27 mouse cellular contexts compared by ENCODE assay signal in genomic region chr17:28394051-28394765, GRCm38 (mm10). TPM values are rescaled to one million over a fixed set of nuclear protein-coding genes. Genes with fewer than 3 reads are reported as not detected.
DNase-seq lines count a peak whose midpoint lies in the region; ATAC-seq and TF ChIP-seq lines count a peak whose summit lies in the region.
"Had no signal": no experiment of that assay in that cellular context is flagged by ENCODE, and none has a peak within 500 bp of the region (broad histone marks: within the 10 kb centered on the region; RNA-seq: fewer than 3 reads in every experiment).

No protein-coding gene starts in this region.

- H3K27me3 ChIP-seq in kidney, postnatal 0 days (ENCODE audit: insufficient read depth, low read length), result no peaks in the 10 kb centered on the region
- no peaks in the 10 kb centered on the region for H3K27me3 ChIP-seq in kidney, embryonic 14.5 days (ENCODE audit: control insufficient read depth, insufficient read depth, low read length)
- H3K27me3 ChIP-seq in limb, embryonic 15.5 days, result 0 out of 2 replicates have a peak, but pooled peaks cover under 1% of the 10 kb centered on the region
- H3K27me3 ChIP-seq: intestine, embryonic 15.5 days; neural tube, embryonic 13.5 days had no signal

- no peak for ATAC-seq in kidney, postnatal 0 days (replicated peaks; ENCODE audit: low FRiP score, low read depth)
- no peak for ATAC-seq in kidney, embryonic 14.5 days (ENCODE audit: low FRiP score, low TSS enrichment)
- ATAC-seq in limb, embryonic 15.5 days (ENCODE audit: insufficient number of reproducible peaks, low FRiP score, low TSS enrichment, low read depth), result no peak
- ATAC-seq: forebrain, postnatal 0 days; hindbrain, embryonic 16.5 days; intestine, embryonic 15.5 days; midbrain, embryonic 16.5 days had no signal

- no peak for TF ChIP-seq POLR2A in embryonic fibroblast, embryonic 13.5 days (IDR thresholded peaks at IDR 0.05; ENCODE audit: low read depth, low read length)

- H3K27ac ChIP-seq in kidney, postnatal 0 days, result no peak overlapping the region
- no peak overlapping the region for H3K27ac ChIP-seq in kidney, embryonic 14.5 days (ENCODE audit: low read depth, low read length)
- peak overlapping the region; percentile 89 for H3K27ac ChIP-seq in embryonic fibroblast, embryonic 13.5 days (ENCODE audit: insufficient read depth, low read length)
- peak overlapping the region; percentile 86 for H3K27ac ChIP-seq in limb, embryonic 15.5 days
- H3K27ac ChIP-seq: intestine, embryonic 15.5 days; liver, embryonic 14.5 days; neural tube, embryonic 13.5 days had no signal

- TF ChIP-seq CTCF in kidney, postnatal 0 days (IDR thresholded peaks at IDR 0.05; ENCODE audit: low read depth), result no peak
- TF ChIP-seq CTCF in embryonic fibroblast, embryonic 13.5 days (IDR thresholded peaks at IDR 0.05; ENCODE audit: borderline replicate concordance, insufficient read depth, low read length), result peak; percentile 33; the same call in 1 of the 2 replicates

- H3K4me2 ChIP-seq in kidney, postnatal 0 days (ENCODE audit: low read length), result no peak overlapping the region
- H3K4me2 ChIP-seq in kidney, embryonic 14.5 days (replicated peaks; ENCODE audit: low read depth, low read length), result no peak overlapping the region
- peak overlapping the region; percentile 6; the same call in 1 of the 2 replicates for H3K4me2 ChIP-seq in limb, embryonic 15.5 days
- H3K4me2 ChIP-seq: intestine, embryonic 15.5 days; midbrain, embryonic 11.5 days; neural tube, embryonic 13.5 days had no signal

- WGBS in kidney, postnatal 0 days, result 55% methylated on average over 15 of the region's 15 CpGs
- WGBS in kidney, embryonic 14.5 days, result 62% methylated on average over 15 of the region's 15 CpGs
- 47% methylated on average over 15 of the region's 15 CpGs for WGBS in limb, embryonic 15.5 days

- H3K9me3 ChIP-seq in kidney, postnatal 0 days (replicated peaks; ENCODE audit: low read length), result no peaks in the 10 kb centered on the region
- H3K9me3 ChIP-seq in kidney, embryonic 14.5 days (ENCODE audit: control insufficient read depth, low read length), result no peaks in the 10 kb centered on the region
- H3K9me3 ChIP-seq in limb, embryonic 15.5 days, result no peaks in the 10 kb centered on the region
- H3K9me3 ChIP-seq: intestine, embryonic 15.5 days; neural tube, embryonic 13.5 days had no signal

- no peak overlapping the region for H3K9ac ChIP-seq in kidney, postnatal 0 days (ENCODE audit: low read depth, low read length)
- no peak overlapping the region for H3K9ac ChIP-seq in kidney, embryonic 14.5 days (ENCODE audit: low read depth, low read length)
- H3K9ac ChIP-seq in limb, embryonic 15.5 days, result no peak overlapping the region
- H3K9ac ChIP-seq: forebrain, postnatal 0 days; intestine, embryonic 15.5 days; liver, embryonic 14.5 days; neural tube, embryonic 13.5 days had no signal

- DNase-seq in kidney, postnatal 0 days (ENCODE audit: low spot score), result peak; percentile 61
- DNase-seq in NIH3T3 (ENCODE audit: low read depth), result peak; percentile 92
- no peak for DNase-seq in right cerebral cortex, adult 2 months (ENCODE audit: low spot score in 2 of 2)
- no peak for DNase-seq in right cerebral cortex, postnatal 14 days
- DNase-seq: adrenal gland, postnatal 25 days; cerebellum, adult 11-12 months; cerebellum, adult 9-11 months; embryo, embryonic 11 days; forebrain, postnatal 0 days; gastrocnemius, postnatal 10 days; kidney, adult 2 months; kidney, postnatal 10 days; layer of hippocampus, postnatal 36 days; liver; lung, adult 2 months; lung, postnatal 36 days; thymus, adult 18-20 months; thymus, postnatal 36 days had no signal

- no peaks in the 10 kb centered on the region for H3K4me1 ChIP-seq in kidney, postnatal 0 days (replicated peaks; ENCODE audit: insufficient read depth, low read length)
- H3K4me1 ChIP-seq in kidney, embryonic 14.5 days (ENCODE audit: control insufficient read depth, insufficient read depth, low read length), result peaks cover 4% of the 10 kb centered on the region; the same call in 1 of the 2 replicates
- H3K4me1 ChIP-seq in embryonic fibroblast, embryonic 13.5 days (ENCODE audit: control insufficient read depth, insufficient read depth, low read length), result peaks cover 3% of the 10 kb centered on the region; the same call in 1 of the 2 replicates
- peaks cover 26% of the 10 kb centered on the region for H3K4me1 ChIP-seq in limb, embryonic 15.5 days
- H3K4me1 ChIP-seq: neural tube, embryonic 13.5 days had no signal

- H3K4me3 ChIP-seq in kidney, postnatal 0 days (replicated peaks; ENCODE audit: low read depth, low read length), result no peak overlapping the region
- H3K4me3 ChIP-seq in kidney, embryonic 14.5 days (ENCODE audit: low read length), result no peak overlapping the region
- no peak overlapping the region for H3K4me3 ChIP-seq in embryonic fibroblast, embryonic 13.5 days (ENCODE audit: insufficient read depth, low read length)
- H3K4me3 ChIP-seq in limb, embryonic 15.5 days, result no peak overlapping the region
- H3K4me3 ChIP-seq: intestine, embryonic 15.5 days; neural tube, embryonic 13.5 days had no signal

- H3K36me3 ChIP-seq in kidney, postnatal 0 days (ENCODE audit: insufficient read depth, low read length), result peaks cover 4% of the 10 kb centered on the region; the same call in 1 of the 2 replicates
- peaks cover 5% of the 10 kb centered on the region; the same call in 1 of the 2 replicates for H3K36me3 ChIP-seq in kidney, embryonic 14.5 days (ENCODE audit: control insufficient read depth, insufficient read depth, low read length)
- H3K36me3 ChIP-seq in limb, embryonic 15.5 days, result peaks cover 10% of the 10 kb centered on the region

RNA-seq across cellular contexts. Expression of gene Tulp1, which starts 29.2 kb away (rescaled TPM):
- 3.6 and 3.9 TPM in 2 replicates for polyA plus RNA-seq in kidney, postnatal 0 days (2015; fragmentation: Nextera tagmentation; extraction: Ambion mirVana)
- polyA plus RNA-seq in kidney, embryonic 14.5 days (2014; fragmentation: Nextera tagmentation; extraction: Ambion mirVana), result 5.1 and 5.6 TPM in 2 replicates
- 0.51 TPM in 1 of 2 replicates, not detected in the other for polyA plus RNA-seq in embryonic fibroblast, embryonic 13.5 days (2011; ENCODE audit: insufficient read length, low read depth, missing spikeins)
- polyA plus RNA-seq in limb, embryonic 15.5 days (2015; fragmentation: Nextera tagmentation; extraction: Ambion mirVana), result 5.4 and 6.2 TPM in 2 replicates

RNA-seq across cellular contexts. Expression of gene Tead3, which starts 43.6 kb away (rescaled TPM):
- 7.7 and 8.5 TPM in 2 replicates for polyA plus RNA-seq in kidney, postnatal 0 days (2015; fragmentation: Nextera tagmentation; extraction: Ambion mirVana)
- polyA plus RNA-seq in kidney, embryonic 14.5 days (2014; fragmentation: Nextera tagmentation; extraction: Ambion mirVana), result 8.7 and 10.9 TPM in 2 replicates
- 58.5 and 64.0 TPM in 2 replicates for polyA plus RNA-seq in embryonic fibroblast, embryonic 13.5 days (2011; ENCODE audit: insufficient read length, low read depth, missing spikeins)
- polyA plus RNA-seq in limb, embryonic 15.5 days (2015; fragmentation: Nextera tagmentation; extraction: Ambion mirVana), result 15.5 and 16.2 TPM in 2 replicates

Comparison
In these comparisons a context has a peak if more than half of its experiments do, and no peak if none do; other contexts are left out.
1. DNase-seq: peak in kidney, postnatal 0 days (single experiment) and NIH3T3 (single experiment); none in right cerebral cortex, adult 2 months (0 of 2) and right cerebral cortex, postnatal 14 days (single experiment).
2. H3K27ac ChIP-seq: peak in embryonic fibroblast, embryonic 13.5 days (single experiment) and limb, embryonic 15.5 days (single experiment); none in kidney, postnatal 0 days (single experiment) and kidney, embryonic 14.5 days (single experiment).